Mouse (Mus musculus) megakaryocyte, embryonic 14.5 days (primary cell): ENCODE measurements around the gene Ntm.

Experiments used
- FLI1 ChIP-seq: IDR thresholded peaks from 2 replicates; pipeline ENCODE4 v1.6.1; 2012; ENCODE audit warnings: low read length, inconsistent platforms, mixed read lengths
- GATA1 ChIP-seq: IDR thresholded peaks from 3 replicates; pipeline ENCODE4 v1.6.1; 2012; ENCODE audit warnings: mixed read lengths, low read length, inconsistent platforms, borderline replicate concordance

DNA sequence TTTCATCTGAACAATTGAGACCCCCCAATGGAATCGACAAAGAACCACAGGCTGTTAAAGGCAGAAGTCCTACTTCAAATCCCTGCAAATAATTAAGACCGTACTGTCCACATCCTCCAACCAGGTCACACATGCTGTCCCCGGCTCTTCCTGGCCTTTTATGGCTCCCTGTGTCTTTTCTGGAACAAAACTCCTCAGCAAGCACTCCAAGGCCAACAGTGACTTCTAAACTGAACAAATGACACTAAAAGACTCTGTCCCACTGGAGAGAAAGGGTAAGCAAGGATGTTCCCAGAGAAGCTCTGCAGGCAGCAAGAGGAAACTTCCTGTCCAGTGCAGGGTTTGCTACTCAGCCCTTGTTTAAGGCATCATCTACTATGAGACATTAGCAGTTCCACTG is 532.8 kb downstream of the Ntm start:
- TF ChIP-seq GATA1, result no peak
- TF ChIP-seq FLI1, result no peak
